Comparison of ENCODE assay signal across 15 mouse cellular contexts in genomic region chr7:80866514-80867147, GRCm38 (mm10). TPM values are rescaled to one million over a fixed set of nuclear protein-coding genes. Genes with fewer than 3 reads are reported as not detected.
DNase-seq lines count a peak whose midpoint lies in the region; ATAC-seq and TF ChIP-seq lines count a peak whose summit lies in the region.
"Had no signal": no experiment of that assay in that cellular context is flagged by ENCODE, and none has a peak within 500 bp of the region (broad histone marks: within the 10 kb centered on the region; RNA-seq: fewer than 3 reads in every experiment).

No protein-coding gene starts in this region.

- H3K27ac ChIP-seq in liver, adult 2 months (replicated peaks; ENCODE audit: insufficient read depth, low read depth, low read length) = peak overlapping the region; percentile 24
- peak overlapping the region; percentile 89 for H3K27ac ChIP-seq in kidney, embryonic 16.5 days (ENCODE audit: low read length)
- H3K27ac ChIP-seq in stomach, embryonic 14.5 days (ENCODE audit: low read length) = peak overlapping the region; percentile 76
- no peak overlapping the region for H3K27ac ChIP-seq in forebrain, embryonic 12.5 days
- H3K27ac ChIP-seq: gastrocnemius, adult 2 months; hindbrain, embryonic 14.5 days had no signal

- peak; percentile 80 for ATAC-seq in Patski
- ATAC-seq in kidney, embryonic 16.5 days (ENCODE audit: low FRiP score, low TSS enrichment) = peak; percentile 62; the same call in 1 of the 2 replicates
- peak; percentile 91 for ATAC-seq in stomach, embryonic 14.5 days (ENCODE audit: insufficient number of reproducible peaks, insufficient read depth, low FRiP score, low read depth)
- no peak for ATAC-seq in forebrain, embryonic 12.5 days (ENCODE audit: low FRiP score)

- H3K4me3 ChIP-seq in liver, adult 2 months (ENCODE audit: insufficient read depth, low read depth, low read length) = no peak overlapping the region
- no peak overlapping the region for H3K4me3 ChIP-seq in kidney, embryonic 16.5 days (ENCODE audit: low read length)
- no peak overlapping the region for H3K4me3 ChIP-seq in stomach, embryonic 14.5 days (ENCODE audit: low read depth, low read length)
- H3K4me3 ChIP-seq in forebrain, embryonic 12.5 days (replicated peaks) = no peak overlapping the region
- H3K4me3 ChIP-seq: gastrocnemius, adult 2 months; megakaryocyte, embryonic 14.5 days; myocyte had no signal

- peaks cover 6% of the 10 kb centered on the region for H3K79me2 ChIP-seq in liver, adult 2 months (ENCODE audit: control insufficient read depth, insufficient read depth, low read length)

- no peak overlapping the region for H3K9ac ChIP-seq in liver, adult 2 months (ENCODE audit: low read depth, low read length)
- peak overlapping the region; percentile 46; the same call in 1 of the 2 replicates for H3K9ac ChIP-seq in kidney, embryonic 16.5 days (replicated peaks; ENCODE audit: low read length)
- H3K9ac ChIP-seq in stomach, embryonic 14.5 days (replicated peaks; ENCODE audit: low read depth, low read length) = no peak overlapping the region
- H3K9ac ChIP-seq in forebrain, embryonic 12.5 days = no peak overlapping the region
- H3K9ac ChIP-seq: hindbrain, embryonic 14.5 days had no signal

- in situ Hi-C loops in Patski (cut with MboI; ENCODE audit: low pct_unique_long_range_greater_than_20kb) = no loop called here

- H3K9me3 ChIP-seq in kidney, embryonic 16.5 days (ENCODE audit: low read length) = no peaks in the 10 kb centered on the region
- H3K9me3 ChIP-seq in stomach, embryonic 14.5 days (ENCODE audit: control insufficient read depth, low read depth, low read length) = no peaks in the 10 kb centered on the region
- H3K9me3 ChIP-seq in forebrain, embryonic 12.5 days = no peaks in the 10 kb centered on the region
- H3K9me3 ChIP-seq: megakaryocyte, embryonic 14.5 days had no signal

- H3K36me3 ChIP-seq in liver, adult 2 months (ENCODE audit: control insufficient read depth, insufficient read depth, low read length) = peaks cover 7% of the 10 kb centered on the region
- H3K36me3 ChIP-seq in kidney, embryonic 16.5 days (ENCODE audit: insufficient read depth, low read length) = peaks cover 51% of the 10 kb centered on the region
- H3K36me3 ChIP-seq in stomach, embryonic 14.5 days (ENCODE audit: control insufficient read depth, insufficient read depth, low read length) = peaks cover 30% of the 10 kb centered on the region
- peaks cover 75% of the 10 kb centered on the region for H3K36me3 ChIP-seq in forebrain, embryonic 12.5 days (replicated peaks)

- no peaks in the 10 kb centered on the region for H3K27me3 ChIP-seq in liver, adult 2 months (ENCODE audit: control insufficient read depth, insufficient read depth, low read length)
- no peaks in the 10 kb centered on the region for H3K27me3 ChIP-seq in Patski
- no peaks in the 10 kb centered on the region for H3K27me3 ChIP-seq in kidney, embryonic 16.5 days (ENCODE audit: insufficient read depth, low read length)
- no peaks in the 10 kb centered on the region for H3K27me3 ChIP-seq in stomach, embryonic 14.5 days (ENCODE audit: control insufficient read depth, insufficient read depth, low read length)
- no peaks in the 10 kb centered on the region for H3K27me3 ChIP-seq in forebrain, embryonic 12.5 days
- H3K27me3 ChIP-seq: CH12.LX; megakaryocyte, embryonic 14.5 days had no signal

- TF ChIP-seq CTCF in liver, adult 2 months (IDR thresholded peaks at IDR 0.05; ENCODE audit: low read depth, low read length) = no peak
- no peak for TF ChIP-seq CTCF in Patski (IDR thresholded peaks at IDR 0.05)

- CTCF ChIA-PET in Patski (lab: Charles Lee) = no interaction called here

- DNase-seq in liver, adult 2 months (ENCODE audit: extremely low read depth, low read depth, low spot score) = peak; percentile 87
- DNase-seq in liver (no peak), Patski (ENCODE audit: low read depth, low spot score) (peak; percentile 80)
- no peak for DNase-seq in left cerebral cortex, postnatal 14 days (ENCODE audit: low spot score in 2 of 2)
- DNase-seq: cerebellum, adult 11-12 months; gastrocnemius, adult 2 months; left cerebral cortex, postnatal 4 days; thymus, postnatal 25 days had no signal

- POLR2A ChIA-PET in Patski (lab: Charles Lee) = no interaction called here

- peak overlapping the region; percentile 23 for H3K4me2 ChIP-seq in kidney, embryonic 16.5 days (replicated peaks; ENCODE audit: low read depth, low read length)
- no peak overlapping the region; the same call in 1 of the 2 replicates for H3K4me2 ChIP-seq in stomach, embryonic 14.5 days (replicated peaks; ENCODE audit: low read depth, low read length)
- no peak overlapping the region for H3K4me2 ChIP-seq in forebrain, embryonic 12.5 days
- H3K4me2 ChIP-seq: hindbrain, embryonic 14.5 days had no signal

- TF ChIP-seq POLR2A in liver, adult 2 months (IDR thresholded peaks at IDR 0.05; ENCODE audit: extremely low read depth, insufficient read depth, low read length) = no peak

- 22% methylated on average over 7 of the region's 7 CpGs for WGBS in liver, adult 2 months
- WGBS in kidney, embryonic 16.5 days = 62% methylated on average over 7 of the region's 7 CpGs
- WGBS in stomach, embryonic 14.5 days = 47% methylated on average over 7 of the region's 7 CpGs
- WGBS in forebrain, embryonic 12.5 days = 90% methylated on average over 7 of the region's 7 CpGs

- H3K4me1 ChIP-seq in liver, adult 2 months (ENCODE audit: control insufficient read depth, insufficient read depth, low read length) = peaks cover 16% of the 10 kb centered on the region
- H3K4me1 ChIP-seq in kidney, embryonic 16.5 days (ENCODE audit: insufficient read depth, low read length) = peaks cover 48% of the 10 kb centered on the region
- H3K4me1 ChIP-seq in stomach, embryonic 14.5 days (ENCODE audit: control insufficient read depth, insufficient read depth, low read length) = peaks cover 28% of the 10 kb centered on the region
- peaks cover 29% of the 10 kb centered on the region for H3K4me1 ChIP-seq in forebrain, embryonic 12.5 days

- intact Hi-C loops in left cerebral cortex, postnatal 14 days (cut with DNase I) = no loop called here

RNA-seq across cellular contexts. Expression of gene Zscan2, which starts 5.9 kb away (rescaled TPM):
- total RNA-seq in liver, adult 2 months (2014; rRNA removed) = 3.0 and 4.6 TPM in 2 replicates
- 1.6 and 2.7 TPM in 2 replicates for polyA plus RNA-seq in liver, adult 2 months (2012; rRNA removed)
- 20.3 TPM for polyA plus RNA-seq in Patski (2021)
- polyA plus RNA-seq in kidney, embryonic 16.5 days (2015; fragmentation: Nextera tagmentation; extraction: Ambion mirVana) = 3.0 and 3.2 TPM in 2 replicates
- 2.4 and 2.5 TPM in 2 replicates for polyA plus RNA-seq in stomach, embryonic 14.5 days (2014; fragmentation: Nextera tagmentation; extraction: Ambion mirVana)
- 3.7 and 4.5 TPM in 2 replicates for polyA plus RNA-seq in forebrain, embryonic 12.5 days (2016; fragmentation: Nextera tagmentation; extraction: Ambion mirVana)
- total RNA-seq in left cerebral cortex, postnatal 14 days (2021) = 10 to 100 TPM; 10.3 to 10.8 TPM

RNA-seq across cellular contexts. Expression of gene Wdr73, which starts 34.4 kb away (rescaled TPM):
- total RNA-seq in liver, adult 2 months (2014; rRNA removed) = 10.2 and 11.7 TPM in 2 replicates
- polyA plus RNA-seq in liver, adult 2 months (2012; rRNA removed) = 13.0 and 13.3 TPM in 2 replicates
- polyA plus RNA-seq in Patski (2021) = 31.4 TPM
- polyA plus RNA-seq in kidney, embryonic 16.5 days (2015; fragmentation: Nextera tagmentation; extraction: Ambion mirVana) = 43.6 and 44.8 TPM in 2 replicates
- 28.8 and 31.2 TPM in 2 replicates for polyA plus RNA-seq in stomach, embryonic 14.5 days (2014; fragmentation: Nextera tagmentation; extraction: Ambion mirVana)
- polyA plus RNA-seq in forebrain, embryonic 12.5 days (2016; fragmentation: Nextera tagmentation; extraction: Ambion mirVana) = 40.6 and 46.5 TPM in 2 replicates
- total RNA-seq in left cerebral cortex, postnatal 14 days (2021) = 10 to 100 TPM; 26.8 to 28.3 TPM

RNA-seq across cellular contexts. Expression of gene Nmb, which starts 38.2 kb away (rescaled TPM):
- total RNA-seq in liver, adult 2 months (2014; rRNA removed) = 0.65 and 0.67 TPM in 2 replicates
- 1.7 TPM in 1 of 2 replicates, not detected in the other for polyA plus RNA-seq in liver, adult 2 months (2012; rRNA removed)
- 0.78 TPM for polyA plus RNA-seq in Patski (2021)
- 9.0 TPM in 2 replicates for polyA plus RNA-seq in kidney, embryonic 16.5 days (2015; fragmentation: Nextera tagmentation; extraction: Ambion mirVana)
- polyA plus RNA-seq in stomach, embryonic 14.5 days (2014; fragmentation: Nextera tagmentation; extraction: Ambion mirVana) = 4.9 and 5.4 TPM in 2 replicates
- 7.8 and 8.6 TPM in 2 replicates for polyA plus RNA-seq in forebrain, embryonic 12.5 days (2016; fragmentation: Nextera tagmentation; extraction: Ambion mirVana)
- total RNA-seq in left cerebral cortex, postnatal 14 days (2021) = 1 to 10 TPM; 5.4 to 5.5 TPM

RNA-seq across cellular contexts. Expression of gene Iqgap1, which starts 40.9 kb away (rescaled TPM):
- 7.8 and 9.2 TPM in 2 replicates for total RNA-seq in liver, adult 2 months (2014; rRNA removed)
- polyA plus RNA-seq in liver, adult 2 months (2012; rRNA removed) = 2.6 and 2.8 TPM in 2 replicates
- polyA plus RNA-seq in Patski (2021) = 103 TPM
- 97.7 and 101 TPM in 2 replicates for polyA plus RNA-seq in kidney, embryonic 16.5 days (2015; fragmentation: Nextera tagmentation; extraction: Ambion mirVana)
- polyA plus RNA-seq in stomach, embryonic 14.5 days (2014; fragmentation: Nextera tagmentation; extraction: Ambion mirVana) = 94.3 and 99.9 TPM in 2 replicates
- 30.8 and 31.6 TPM in 2 replicates for polyA plus RNA-seq in forebrain, embryonic 12.5 days (2016; fragmentation: Nextera tagmentation; extraction: Ambion mirVana)
- 10 to 100 TPM; 22.6 to 27.0 TPM for total RNA-seq in left cerebral cortex, postnatal 14 days (2021)

Comparison
In these comparisons a context has a peak if more than half of its experiments do, and no peak if none do; other contexts are left out.
1. DNase-seq: peak in liver, adult 2 months (single experiment) and Patski (single experiment); none in liver (single experiment) and left cerebral cortex, postnatal 14 days (0 of 2).